Mouse (Mus musculus) liver, adult 2 months (tissue): ENCODE results near the gene Dus4l. TPM values are rescaled to one million over a fixed set of nuclear protein-coding genes. Genes with fewer than 3 reads are reported as not detected.

ENCODE experiments used
- DNase-seq: peaks from one replicate; pipeline ENCODE4 v3.0.0-alpha.2; 2011; ENCODE audit warnings: low read depth, low spot score; ENCODE audit errors: extremely low read depth
- H3K27ac ChIP-seq: fragments of 200-500 bp; replicated peaks from 2 replicates; pipeline ENCODE4 v1.5.1; 2012; ENCODE audit warnings: low read depth, mild to moderate bottlenecking, control low read depth, inconsistent platforms, low read length; ENCODE audit not compliant: insufficient read depth
- H3K27me3 ChIP-seq: fragments of 200-500 bp; 2 replicates; pipeline ENCODE4 v1.6.1; 2012; ENCODE audit warnings: mild to moderate bottlenecking, moderate library complexity, low read length, inconsistent platforms; ENCODE audit not compliant: control insufficient read depth, insufficient read depth
- H3K36me3 ChIP-seq: fragments of 200-500 bp; 2 replicates; pipeline ENCODE4 v1.6.1; 2012; ENCODE audit warnings: low read length, inconsistent platforms; ENCODE audit not compliant: control insufficient read depth, insufficient read depth
- H3K4me1 ChIP-seq: fragments of 200-500 bp; 2 replicates; pipeline ENCODE4 v1.6.1; 2011; ENCODE audit warnings: low read length; ENCODE audit not compliant: control insufficient read depth, insufficient read depth
- H3K4me3 ChIP-seq: fragments of 200-500 bp; 2 replicates; pipeline ENCODE4 v1.5.1; 2011; ENCODE audit warnings: low read depth, mild to moderate bottlenecking, control low read depth, low read length, moderate library complexity; ENCODE audit not compliant: insufficient read depth
- H3K79me2 ChIP-seq: fragments of 200-500 bp; 2 replicates; pipeline ENCODE4 v1.6.1; 2012; ENCODE audit warnings: inconsistent platforms, mild to moderate bottlenecking, low read length, moderate library complexity; ENCODE audit not compliant: control insufficient read depth, insufficient read depth
- H3K9ac ChIP-seq: fragments of 200-500 bp; 2 replicates; pipeline ENCODE4 v1.6.1; 2012; ENCODE audit warnings: low read depth, mild to moderate bottlenecking, control low read depth, inconsistent platforms, low read length
- CTCF ChIP-seq: fragments of 200-500 bp; IDR thresholded peaks from 2 replicates; pipeline ENCODE4 v1.5.1; 2011; ENCODE audit warnings: low read depth, low read length, control low read depth
- POLR2A ChIP-seq: fragments of 200-500 bp; IDR thresholded peaks from 2 replicates; pipeline ENCODE4 v1.6.1; 2011; ENCODE audit warnings: low read length, control low read depth; ENCODE audit not compliant: insufficient read depth; ENCODE audit errors: extremely low read depth
- WGBS: fragments of 180-500 bp; shearing (Covaris S2); methylation state at CpG from one replicate; pipeline ENCODE4 v1.1.7; 2018; 5-methylcytosine and 5-hydroxymethylcytosine counted together
- polyA plus RNA-seq: library from polyadenylated mRNA; depleted of rRNA; stranded (reverse); fragments of >200 nt; gene quantifications from 2 replicates; pipeline ENCODE4 v1.2.3, GENCODE M21; 2012; rRNA removed
- total RNA-seq: library from RNA; depleted of rRNA; stranded (reverse); fragments of >200 nt; gene quantifications from 2 replicates; pipeline ENCODE4 v1.2.3, GENCODE M21; 2014; rRNA removed

The Dus4l gene
- total and polyA plus RNA-seq, 2 experiments: 2.0 to 3.1 TPM

GRCm38 (mm10) chr12:31608138-31608537, 46.5 kb downstream of the Dus4l start:
- no peak for DNase-seq
- Histone ChIP-seq H3K4me1 (no peaks in the 10 kb centered on the region), H3K9ac (no peak overlapping the region), H3K4me3 (no peak overlapping the region), H3K36me3 (no peaks in the 10 kb centered on the region), H3K79me2 (no peaks in the 10 kb centered on the region), H3K27me3 (no peaks in the 10 kb centered on the region), H3K27ac (no peak overlapping the region)
- TF ChIP-seq POLR2A: no peak
- TF ChIP-seq CTCF: no peak
- WGBS: 69% methylated on average over 3 of the region's 3 CpGs

GRCm38 (mm10) chr12:31604894-31605293, 49.7 kb downstream of the Dus4l start:
- Histone ChIP-seq H3K9ac (no peak overlapping the region), H3K27me3 (no peaks in the 10 kb centered on the region), H3K79me2 (no peaks in the 10 kb centered on the region), H3K27ac (no peak overlapping the region), H3K4me3 (no peak overlapping the region), H3K4me1 (no peaks in the 10 kb centered on the region), H3K36me3 (no peaks in the 10 kb centered on the region)
- TF ChIP-seq CTCF (no peak), POLR2A (no peak)
- 94% methylated on average over 3 of the region's 3 CpGs for WGBS
- no peak for DNase-seq

- Histone ChIP-seq H3K27me3 (no peaks in the 10 kb centered on the region), H3K9ac (no peak overlapping the region), H3K36me3 (peaks cover 2% of the 10 kb centered on the region; the same call in 1 of the 2 replicates), H3K79me2 (no peaks in the 10 kb centered on the region), H3K4me3 (no peak overlapping the region), H3K27ac (no peak overlapping the region), H3K4me1 (no peaks in the 10 kb centered on the region)
- TF ChIP-seq POLR2A (no peak), CTCF (no peak)
- no peak for DNase-seq
- WGBS: 57% methylated on average over 6 of the region's 6 CpGs
These were observed 51.0 kb downstream of the Dus4l start for GRCm38 (mm10) chr12:31603586-31603985.

- no peaks in the 10 kb centered on the region for H3K4me1 ChIP-seq
- no peak for DNase-seq
- H3K27me3 ChIP-seq: no peaks in the 10 kb centered on the region
- no peaks in the 10 kb centered on the region for H3K79me2 ChIP-seq
- TF ChIP-seq POLR2A (no peak), CTCF (no peak)
- WGBS: 99% methylated on average over 3 of the region's 3 CpGs
- no peak overlapping the region for H3K9ac ChIP-seq
- H3K27ac ChIP-seq: no peak overlapping the region
- no peak overlapping the region for H3K4me3 ChIP-seq
- peaks cover 3% of the 10 kb centered on the region; the same call in 1 of the 2 replicates for H3K36me3 ChIP-seq
These were observed 60.3 kb downstream of the Dus4l start for GRCm38 (mm10) chr12:31594296-31594695.

GRCm38 (mm10) chr12:31592011-31592410, 62.6 kb downstream of the Dus4l start:
- H3K36me3 ChIP-seq: peaks cover 2% of the 10 kb centered on the region; the same call in 1 of the 2 replicates
- no peaks in the 10 kb centered on the region for H3K27me3 ChIP-seq
- no peaks in the 10 kb centered on the region for H3K79me2 ChIP-seq
- no peak for TF ChIP-seq CTCF
- no peaks in the 10 kb centered on the region for H3K4me1 ChIP-seq
- H3K4me3 ChIP-seq: no peak overlapping the region
- no peak overlapping the region for H3K27ac ChIP-seq
- DNase-seq: no peak
- no peak overlapping the region for H3K9ac ChIP-seq
- 62% methylated on average over 3 of the region's 3 CpGs for WGBS

Other genes starting within 250 kb of the Dus4l start
- 2.2 and 3.0 TPM in 2 replicates for gene Cbll1, start 155.2 kb downstream of the Dus4l start, total RNA-seq
- 2.8 and 3.4 TPM in 2 replicates for gene Cbll1, start 155.2 kb downstream of the Dus4l start, polyA plus RNA-seq
- gene Slc26a4, start 94.9 kb downstream of the Dus4l start, total RNA-seq: 0.20 and 0.92 TPM in 2 replicates
- 0.42 and 1.4 TPM in 2 replicates for gene Slc26a4, start 94.9 kb downstream of the Dus4l start, polyA plus RNA-seq
- gene Bcap29, start 20.2 kb downstream of the Dus4l start, total RNA-seq: 7.9 and 8.3 TPM in 2 replicates
- 1.1 and 1.5 TPM in 2 replicates for gene Bcap29, start 20.2 kb downstream of the Dus4l start, polyA plus RNA-seq
- gene Cog5, start within 50 bp of the Dus4l start, total RNA-seq: 28.7 and 33.5 TPM in 2 replicates
- 7.6 and 9.2 TPM in 2 replicates for gene Cog5, start within 50 bp of the Dus4l start, polyA plus RNA-seq
- 0.13 TPM in 1 of 2 replicates, not detected in the other for gene Gpr22, start 59.1 kb upstream of the Dus4l start, total RNA-seq
- not detected in 2 replicates for gene Gpr22, start 59.1 kb upstream of the Dus4l start, polyA plus RNA-seq